Mouse (Mus musculus) stomach, adult 2 months (tissue): ENCODE data around the gene Nol9. TPM values are rescaled to one million over a fixed set of nuclear protein-coding genes. Genes with fewer than 3 reads are reported as not detected.

Experiments used
- polyA plus RNA-seq: library from polyadenylated mRNA; depleted of rRNA; stranded (reverse); fragments of >200 nt; gene quantifications from 2 replicates; pipeline ENCODE4 v1.2.3, GENCODE M21; 2012; rRNA removed

The Nol9 gene
- 8.2 and 8.6 TPM in 2 replicates for polyA plus RNA-seq

GRCm38 (mm10) chr4:152038985-152039830 lies at the start of gene Nol9:
TSS of gene Nol9 (plus strand) at chr4:152039321.

GRCm38 (mm10) chr4:151996173-151996950 lies 42.8 kb upstream of the Nol9 start, which contains the start of gene Phf13:
TSS of gene Phf13 (minus strand) at chr4:151996258.

GRCm38 (mm10) chr4:152008622-152009075 lies 30.5 kb upstream of the Nol9 start, which contains the start of gene Klhl21:
TSS of gene Klhl21 (plus strand) at chr4:152008803.

GRCm38 (mm10) chr4:152027524-152027923 lies 11.6 kb upstream of the Nol9 start, which contains the start of gene Zbtb48:
TSS of gene Zbtb48 (minus strand) at chr4:152027671.

GRCm38 (mm10) chr4:152038225-152038984 lies 716 bp upstream of the Nol9 start, which contains the start of gene Tas1r1:
TSS of gene Tas1r1 (minus strand) at chr4:152038568.

GRCm38 (mm10) chr4:152072121-152072601 lies 33.0 kb downstream of the Nol9 start, which contains the start of gene Plekhg5:
TSS of gene Plekhg5 (plus strand) at chr4:152072498.

Other genes starting within 250 kb of the Nol9 start
- 1.7 and 2.2 TPM in 2 replicates for gene Camta1, start 177.4 kb upstream of the Nol9 start, polyA plus RNA-seq
- gene Dnajc11, start 105.6 kb upstream of the Nol9 start, polyA plus RNA-seq: 30.7 and 31.8 TPM in 2 replicates
- 24.8 and 27.2 TPM in 2 replicates for gene Thap3, start 50.3 kb upstream of the Nol9 start, polyA plus RNA-seq
- gene Phf13, start 43.1 kb upstream of the Nol9 start, polyA plus RNA-seq: 5.0 and 7.2 TPM in 2 replicates
- gene Klhl21, start 30.5 kb upstream of the Nol9 start, polyA plus RNA-seq: 26.2 and 55.1 TPM in 2 replicates
- 8.3 and 10.3 TPM in 2 replicates for gene Zbtb48, start 11.7 kb upstream of the Nol9 start, polyA plus RNA-seq
- 0.05 TPM in 1 of 2 replicates, not detected in the other for gene Tas1r1, start 753 bp upstream of the Nol9 start, polyA plus RNA-seq
- gene Plekhg5, start 33.2 kb downstream of the Nol9 start, polyA plus RNA-seq: 13.5 and 14.7 TPM in 2 replicates
- gene Tnfrsf25, start 76.6 kb downstream of the Nol9 start, polyA plus RNA-seq: 3.6 and 4.1 TPM in 2 replicates
- 35.6 and 61.3 TPM in 2 replicates for gene Espn, start 113.0 kb downstream of the Nol9 start, polyA plus RNA-seq
- 1.4 and 2.2 TPM in 2 replicates for gene Hes2, start 119.5 kb downstream of the Nol9 start, polyA plus RNA-seq
- 20.9 and 22.8 TPM in 2 replicates for gene Acot7, start 138.8 kb downstream of the Nol9 start, polyA plus RNA-seq
- gene Gpr153, start 234.9 kb downstream of the Nol9 start, polyA plus RNA-seq: 9.9 and 15.4 TPM in 2 replicates